Mouse (Mus musculus) adrenal gland (tissue): ENCODE data around the gene Il1rl2.

ENCODE experiments used
- intact Hi-C: fragments of 180-260 bp; cut with DNase I; formaldehyde crosslinking; loops from one replicate; pipeline ENCODE4 v1.15.1; 2025

Gene Il1rl2

DNA sequence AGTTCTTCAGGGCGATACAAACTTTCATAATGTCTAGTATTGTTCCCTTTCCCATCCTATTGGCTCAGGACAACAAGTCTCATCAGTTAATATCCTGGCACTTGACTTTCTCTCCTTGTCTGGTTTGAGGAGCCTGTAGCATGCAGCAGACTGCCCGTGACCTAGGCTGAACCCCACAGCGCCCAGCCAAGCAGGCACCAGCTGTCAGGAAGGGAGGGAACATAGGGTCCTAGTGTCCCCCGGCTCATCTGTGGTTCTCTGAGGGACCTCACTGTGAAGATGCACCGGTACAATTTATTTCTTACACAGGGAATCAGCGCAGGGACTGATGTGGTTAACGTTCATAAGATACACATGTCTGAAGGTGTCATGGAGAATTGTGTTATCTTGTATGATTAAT, 52.3 kb downstream of the Il1rl2 start:
- intact Hi-C loops, result loop anchor here (10.0 kb wide), 1 partner anchor 372 kb away; no protein-coding TSS in a partner anchor

DNA sequence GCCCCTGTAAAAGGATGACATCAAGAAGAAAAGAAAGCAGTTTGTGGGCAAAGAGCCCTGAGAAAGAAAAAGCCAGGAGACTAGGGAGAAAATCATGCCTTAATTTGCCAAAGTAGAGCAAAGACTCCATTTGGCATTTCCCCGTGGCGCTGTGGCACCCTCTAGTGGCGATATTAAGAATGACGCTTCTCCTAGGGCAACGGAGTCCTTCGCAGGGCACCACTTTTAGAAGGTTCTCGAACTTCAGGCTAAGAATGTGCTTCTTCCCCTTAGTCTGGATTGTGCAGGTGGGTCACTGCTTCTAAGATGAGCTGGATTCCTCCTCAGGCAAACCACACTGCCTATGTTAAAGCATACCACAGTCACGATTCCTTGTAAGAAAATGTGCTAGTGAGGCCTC, 54.4 kb downstream of the Il1rl2 start:
- intact Hi-C loops, result loop anchor here (1.0 to 10.0 kb wide), 2 partner anchors 263 to 374 kb away; no protein-coding TSS in a partner anchor

DNA sequence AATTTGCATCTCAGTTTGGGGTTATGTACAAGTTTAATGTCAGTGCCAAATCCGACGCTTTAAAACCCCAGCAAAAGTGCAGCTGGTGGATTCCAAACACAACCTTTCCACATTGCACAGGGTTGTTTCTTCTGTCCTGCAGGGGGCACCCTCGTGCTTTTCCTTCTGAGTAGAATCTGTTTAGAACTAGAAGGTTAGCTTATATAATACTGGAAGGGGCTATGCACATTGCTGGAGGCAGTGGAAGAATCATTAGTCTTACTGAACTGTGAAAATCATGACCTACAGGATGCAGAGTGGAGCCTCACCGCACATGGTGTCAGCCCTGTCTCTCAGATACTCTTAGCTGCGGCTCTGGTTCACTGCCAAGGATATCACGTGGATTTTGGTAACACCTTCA, 55.7 kb downstream of the Il1rl2 start:
- intact Hi-C loops, result loop anchor here (2.0 kb wide), 1 partner anchor 161 kb away; no protein-coding TSS in a partner anchor

DNA sequence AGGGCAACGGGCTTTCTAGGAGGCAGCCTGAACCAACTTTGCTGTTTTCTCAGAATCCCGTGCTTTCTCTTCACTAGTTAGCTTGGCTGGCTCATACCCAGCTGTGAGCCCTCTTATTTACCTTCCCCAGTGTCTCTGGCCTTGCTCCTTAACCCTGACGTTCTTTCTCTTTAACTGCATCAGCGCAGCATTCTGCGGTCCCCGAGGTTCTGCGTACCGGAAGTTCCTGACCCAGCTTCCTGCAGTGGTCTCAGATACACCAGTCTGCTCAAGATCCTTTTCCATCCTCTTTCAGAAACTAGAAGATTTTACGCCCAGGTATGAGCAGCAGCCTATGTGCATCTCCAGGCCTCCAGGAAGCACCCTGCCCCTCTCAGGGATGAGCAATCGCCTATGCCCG, 56.6 kb downstream of the Il1rl2 start:
- intact Hi-C loops, result loop anchor here (2.0 kb wide), 1 partner anchor 160 kb away; no protein-coding TSS in a partner anchor

DNA sequence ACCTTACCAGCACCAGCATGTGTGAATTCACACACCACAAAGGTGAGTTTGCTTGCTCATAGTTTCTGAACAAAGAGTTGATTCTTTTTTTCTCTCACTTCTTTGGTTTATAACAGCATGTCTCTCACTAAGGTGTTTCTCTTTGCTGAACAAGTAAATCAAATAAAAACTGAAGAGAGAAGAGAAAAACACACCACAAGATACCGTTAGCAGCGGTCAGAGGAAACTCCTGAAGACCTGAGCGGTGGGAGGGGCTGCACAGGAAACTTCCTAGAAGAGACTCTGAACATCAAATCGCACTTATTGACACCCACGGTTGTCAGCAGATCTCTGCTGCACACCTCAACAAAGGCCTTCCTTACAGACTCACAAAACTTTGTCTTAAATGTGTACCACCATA, 58.4 kb downstream of the Il1rl2 start:
- intact Hi-C loops, result no loop called here

DNA sequence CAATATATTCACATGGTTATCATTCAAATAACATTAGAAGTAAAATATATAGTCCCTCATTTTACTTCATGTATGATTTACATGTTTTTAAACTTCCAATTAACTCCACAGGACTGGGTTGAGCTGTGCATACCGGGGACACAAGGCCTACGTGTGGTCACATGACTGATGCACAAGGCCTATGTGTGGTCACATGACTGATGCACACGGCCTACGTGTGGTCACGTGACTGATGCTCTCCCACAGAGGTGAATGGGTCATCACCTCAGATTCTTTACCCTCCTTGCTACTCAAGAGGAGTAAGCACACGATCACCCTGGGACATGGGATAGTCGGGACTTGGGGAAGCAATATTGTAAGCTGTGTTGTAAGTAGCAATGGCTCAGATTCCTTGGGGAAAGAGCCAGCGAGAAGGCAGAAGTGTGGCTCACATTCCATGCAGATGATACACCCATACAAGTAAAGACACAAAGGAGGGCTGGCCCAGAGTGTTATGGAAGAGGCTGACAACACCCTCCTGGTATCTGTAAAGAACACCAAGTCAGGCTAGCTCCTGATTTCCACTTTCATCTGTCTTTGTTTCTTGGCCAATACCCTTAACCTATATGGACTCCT, 60.6 kb downstream of the Il1rl2 start:
- intact Hi-C loops, result no loop called here

DNA sequence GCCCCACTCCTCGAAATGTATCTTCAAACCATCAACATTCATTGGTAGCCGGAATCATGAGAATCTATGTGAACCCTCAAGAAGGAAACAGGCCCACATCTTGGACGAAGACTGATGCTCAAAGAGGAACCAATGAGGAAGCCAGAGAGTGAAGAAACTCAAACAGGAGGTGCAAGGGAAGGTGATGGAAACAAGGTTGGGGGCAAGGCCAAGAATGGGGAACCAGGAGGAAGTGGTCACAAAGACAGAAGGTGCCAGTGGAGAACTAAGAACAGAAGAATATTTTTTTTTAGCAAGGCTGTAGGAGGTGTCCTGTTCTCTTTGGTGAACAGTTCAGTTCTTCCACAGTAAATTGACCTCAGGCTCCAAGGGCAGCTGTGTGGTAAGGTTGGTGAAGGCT, 67.0 kb downstream of the Il1rl2 start:
- intact Hi-C loops, result no loop called here

DNA sequence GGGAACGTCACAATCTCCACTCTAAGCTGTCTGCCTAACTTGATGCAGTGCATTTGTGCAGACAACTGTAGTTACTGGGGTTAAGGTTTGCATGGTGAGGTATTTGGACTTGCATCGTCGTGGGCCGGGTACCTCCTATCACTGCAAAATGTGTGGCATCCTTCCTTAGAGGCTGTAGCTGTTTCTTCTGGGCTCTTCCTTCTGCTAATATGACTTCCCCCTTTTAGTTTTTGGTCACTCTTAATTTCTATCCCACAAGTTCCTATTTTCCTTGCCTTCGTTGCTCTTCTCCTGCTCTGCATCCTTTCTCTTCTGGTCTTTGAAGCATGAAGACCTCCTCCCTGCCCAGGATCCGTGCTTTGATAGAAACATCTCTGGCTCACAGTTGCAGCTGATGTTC, 68.1 kb downstream of the Il1rl2 start:
- intact Hi-C loops, result no loop called here

DNA sequence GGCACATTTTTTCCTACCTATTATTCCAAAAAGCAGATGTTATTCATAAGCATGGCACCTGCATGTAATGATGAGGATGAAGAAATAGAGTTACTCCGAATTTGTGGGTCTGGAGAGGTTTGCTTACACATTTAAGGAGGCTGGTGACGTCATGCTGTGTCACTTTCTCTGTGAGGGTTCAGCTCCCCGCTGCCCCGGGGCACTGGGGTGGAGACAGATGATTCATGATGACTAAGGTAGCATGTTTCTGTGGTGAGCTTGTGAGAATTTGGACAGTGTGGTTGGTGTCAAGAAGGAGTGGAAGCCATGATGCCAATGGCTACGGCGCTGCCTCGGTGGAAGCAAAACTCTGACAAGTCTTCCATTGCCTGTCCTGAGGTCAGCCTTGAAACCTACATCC, 68.8 kb downstream of the Il1rl2 start:
- intact Hi-C loops, result no loop called here

DNA sequence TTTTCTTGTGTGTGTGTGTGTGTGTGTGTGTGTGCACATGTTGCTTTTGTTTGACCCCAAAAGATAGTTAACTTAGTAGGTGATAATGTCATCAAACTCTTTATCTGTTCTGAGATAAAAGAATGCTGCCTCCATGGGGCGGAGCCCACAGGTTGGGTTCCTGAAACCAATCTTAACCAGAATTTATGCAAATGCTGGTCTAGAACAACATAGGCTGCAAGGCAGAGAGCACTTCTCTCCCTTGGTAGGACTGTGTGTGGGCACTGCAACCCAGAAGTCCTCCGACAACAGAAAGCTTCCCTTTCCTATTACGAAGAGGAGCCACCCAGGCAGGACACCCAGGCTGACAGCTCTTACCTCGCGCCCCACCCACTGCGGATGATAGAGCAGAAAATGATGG, 75.2 kb downstream of the Il1rl2 start:
- intact Hi-C loops, result no loop called here

DNA sequence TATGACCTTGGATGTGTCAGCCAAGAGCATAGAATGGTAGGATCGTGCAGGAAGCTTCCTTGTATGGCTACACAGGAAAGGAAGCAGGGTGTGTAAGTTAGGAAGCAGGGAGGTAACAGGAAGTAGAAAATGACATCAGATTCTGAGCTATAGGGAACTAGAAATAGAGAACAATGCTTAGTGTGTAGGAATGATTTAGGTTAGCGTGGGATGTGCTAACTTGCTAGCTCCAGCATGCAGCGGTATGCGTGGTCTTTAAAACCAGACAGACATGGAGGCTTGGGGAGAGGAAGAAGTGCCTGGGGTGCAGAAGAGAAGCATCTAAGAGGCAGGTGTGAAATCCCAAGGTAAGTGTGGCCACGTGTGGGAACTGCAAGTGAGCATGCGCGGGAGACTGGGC, 80.3 kb downstream of the Il1rl2 start:
- intact Hi-C loops, result no loop called here

DNA sequence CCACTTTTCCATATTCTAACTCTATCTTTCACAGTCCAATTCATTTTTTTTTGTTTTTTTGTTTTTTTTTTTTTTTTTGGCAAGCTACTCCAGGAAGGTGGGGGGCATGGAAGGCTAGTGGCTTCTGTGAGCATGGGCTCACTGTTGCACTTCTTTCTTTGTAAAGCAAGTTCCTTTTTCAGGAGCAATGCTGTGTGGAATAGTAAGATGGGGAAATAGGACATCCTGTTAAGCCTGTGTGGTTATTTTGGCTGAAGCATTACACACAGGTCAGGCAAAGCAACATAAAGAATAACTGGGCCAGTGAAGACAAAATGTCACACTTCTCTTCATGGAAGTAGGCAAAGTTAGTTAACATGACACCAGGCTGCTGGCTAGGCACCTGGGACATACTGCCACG, 85.5 kb downstream of the Il1rl2 start:
- intact Hi-C loops, result no loop called here

DNA sequence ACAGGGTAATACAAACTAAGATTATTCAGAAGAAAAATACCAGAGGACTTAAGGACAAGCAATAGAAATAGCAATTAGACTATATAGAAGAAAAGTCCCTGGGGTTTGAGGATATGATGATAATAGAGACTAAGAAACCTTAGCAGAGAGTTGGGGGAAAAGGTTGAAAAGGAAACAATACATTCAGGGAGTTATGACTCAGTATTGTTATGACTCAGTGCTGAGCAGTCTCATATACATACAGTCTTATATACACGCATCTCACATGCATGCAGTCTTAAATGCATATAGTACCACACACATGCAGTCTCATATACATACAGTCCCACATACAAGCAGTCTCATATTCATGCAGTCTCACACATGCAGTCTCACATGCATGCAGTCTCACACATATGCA, 88.6 kb downstream of the Il1rl2 start:
- intact Hi-C loops, result no loop called here

DNA sequence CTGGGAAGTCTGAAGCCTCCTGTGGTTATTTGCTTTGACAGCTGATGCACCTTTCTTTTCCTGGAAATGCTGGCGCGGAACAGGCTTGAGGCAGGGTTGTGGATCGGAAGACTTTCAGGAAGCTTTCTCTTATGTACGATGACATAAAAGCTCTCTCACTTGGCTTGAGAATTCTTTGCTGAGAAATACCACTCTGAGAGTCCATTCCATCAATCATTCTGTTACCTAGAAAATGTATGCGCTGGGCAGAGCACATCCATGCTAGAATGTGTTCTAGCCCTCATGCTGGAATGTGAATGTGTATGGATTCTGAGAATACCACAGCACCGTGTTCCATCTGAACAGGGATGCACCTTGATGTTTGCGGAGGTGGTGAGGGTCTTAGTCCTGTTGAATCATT, 89.9 kb downstream of the Il1rl2 start:
- intact Hi-C loops, result no loop called here

DNA sequence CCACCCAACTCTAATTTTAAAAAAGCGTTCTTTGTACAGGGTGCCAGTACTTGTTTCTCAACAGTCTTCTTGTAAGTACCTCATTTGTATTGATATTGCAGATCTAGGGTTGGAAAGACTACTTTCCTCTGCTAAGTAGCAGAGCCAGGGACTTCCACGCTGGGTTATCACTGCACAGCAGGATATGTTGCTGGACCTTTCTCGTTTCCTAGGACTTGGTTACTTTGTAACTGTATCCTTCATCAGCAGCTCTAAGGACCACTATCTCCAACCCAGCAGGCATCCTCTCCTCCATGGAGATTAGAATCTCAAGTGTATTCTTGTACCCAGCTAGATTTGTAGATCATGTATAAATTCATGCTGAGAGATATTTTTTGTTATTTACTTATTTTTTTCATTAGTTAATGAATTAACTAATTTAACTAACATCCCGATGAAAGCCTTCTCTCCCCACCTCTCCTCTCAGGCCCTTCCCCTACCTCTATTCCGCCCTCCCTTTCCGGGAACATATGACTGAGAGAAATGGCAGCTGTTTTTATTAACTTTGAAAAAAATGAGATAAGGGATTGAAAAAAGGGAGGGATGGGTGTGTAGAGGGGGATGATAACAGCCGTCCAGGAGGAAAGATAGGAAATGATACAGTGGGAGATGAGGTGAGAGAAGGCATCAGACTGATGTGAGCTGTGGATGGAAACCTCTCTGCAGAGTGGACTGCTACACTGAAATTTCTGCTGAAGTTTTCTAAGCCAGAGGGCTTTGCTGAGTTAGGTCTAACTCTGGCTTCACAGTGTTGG, 90.7 kb downstream of the Il1rl2 start:
- intact Hi-C loops, result no loop called here

DNA sequence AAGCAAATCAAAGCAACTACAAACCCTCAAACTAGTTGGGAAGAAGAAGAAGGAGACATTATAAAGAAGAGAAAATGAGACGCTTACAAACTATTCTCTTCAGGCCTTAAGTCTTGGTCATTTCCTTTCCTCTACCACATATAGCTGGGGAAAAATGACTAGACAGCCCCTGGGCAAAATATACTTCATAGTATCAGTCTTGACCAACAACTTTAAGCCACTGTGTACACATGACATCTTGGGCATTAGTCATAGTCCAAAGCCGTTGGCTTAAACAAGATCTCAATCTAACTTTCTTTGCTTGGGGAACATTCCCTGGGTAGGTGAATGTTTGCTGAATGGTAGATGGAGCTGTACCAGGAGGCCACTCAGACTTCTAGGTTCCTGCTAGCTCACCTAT, 92.6 kb downstream of the Il1rl2 start:
- intact Hi-C loops, result no loop called here
